Mouse (Mus musculus) gastrocnemius, adult 18-20 months (tissue): ENCODE measurements around the gene Fbxw22. TPM values are rescaled to one million over a fixed set of nuclear protein-coding genes. Genes with fewer than 3 reads are reported as not detected.
"Not testable (repeated sequence)": the region's sequence is repeated elsewhere in the genome, so short reads cannot be mapped to it uniquely, and the experiment has no call there.

Source experiments
- DNase-seq: peaks from one replicate; pipeline ENCODE4 v3.0.0; 2021; ENCODE audit warnings: low spot score
- long read RNA-seq, 2 experiments: library from polyadenylated mRNA; stranded (forward); transcript quantifications; one replicate each; pipeline ENCODE4 v2.0.0; 2021
- total RNA-seq, 2 experiments: library from RNA; stranded (reverse); gene quantifications; 2 replicates each; pipeline ENCODE4 v1.2.3; 2021

Gene Fbxw22
- total RNA-seq, result not detected
- long read RNA-seq, experiment 1, result 0 reads
- long read RNA-seq, experiment 2, result 0 reads

GRCm38 (mm10) chr9:109404196-109404595, at the start of gene Fbxw22:
TSS of gene Fbxw22 (minus strand) at chr9:109404296.
- DNase-seq, result not testable (repeated sequence)

GRCm38 (mm10) chr9:109449040-109449439, 44.9 kb upstream of the Fbxw22 start, which contains the start of gene Fbxw16:
TSS of gene Fbxw16 (minus strand) at chr9:109449140.
- no peak for DNase-seq

GRCm38 (mm10) chr9:109432956-109433355, 28.9 kb upstream of the Fbxw22 start:
- no peak for DNase-seq

- not testable (repeated sequence) for DNase-seq
Measured at GRCm38 (mm10) chr9:109339559-109339958, 64.5 kb downstream of the Fbxw22 start, which contains the start of gene Fbxw28. TSS of gene Fbxw28 (minus strand) at chr9:109339659.

Other genes with a start within 250 kb of the Fbxw22 start
- not detected for gene Fbxw21, start 242.3 kb downstream of the Fbxw22 start, total RNA-seq
- not detected for gene Fbxw13, start 208.3 kb downstream of the Fbxw22 start, total RNA-seq
- not detected for gene Fbxw20, start 169.5 kb downstream of the Fbxw22 start, total RNA-seq
- not detected for gene Fbxw14, start 116.6 kb downstream of the Fbxw22 start, total RNA-seq
- gene Fbxw28, start 64.6 kb downstream of the Fbxw22 start, total RNA-seq, result not detected
- gene Fbxw16, start 44.8 kb upstream of the Fbxw22 start, total RNA-seq, result not detected
- not detected for gene Fbxw19, start 91.6 kb upstream of the Fbxw22 start, total RNA-seq
- not detected for gene Fbxw15, start 164.0 kb upstream of the Fbxw22 start, total RNA-seq
- not detected for gene Fbxw24, start 221.8 kb upstream of the Fbxw22 start, total RNA-seq